In the genomic region with DNA sequence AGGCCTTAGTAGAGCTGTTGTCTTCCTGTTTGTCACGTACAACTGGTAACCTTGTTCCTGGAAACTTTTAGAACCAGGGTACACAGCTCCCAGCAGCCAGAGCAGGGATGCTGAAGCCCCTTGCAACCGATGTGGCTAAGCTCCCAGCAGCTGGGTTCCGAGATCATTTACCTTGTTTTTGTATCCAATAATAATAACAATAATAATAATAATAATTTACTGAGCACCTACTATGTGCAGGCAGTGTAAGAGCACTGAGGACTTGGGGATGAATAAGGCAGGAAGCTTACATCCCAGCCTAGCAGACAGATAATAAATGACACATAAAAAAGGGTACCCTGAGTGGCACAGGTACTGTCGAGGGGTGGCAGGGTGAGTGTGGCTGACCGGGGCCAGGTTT, we compare ENCODE assay signal across 21 mouse cellular contexts. TPM values are rescaled to one million over a fixed set of nuclear protein-coding genes. Genes with fewer than 3 reads are reported as not detected.
DNase-seq lines count a peak whose midpoint lies in the region; ATAC-seq and TF ChIP-seq lines count a peak whose summit lies in the region.
"Had no signal": no experiment of that assay in that cellular context is flagged by ENCODE, and none has a peak within 500 bp of the region (broad histone marks: within the 10 kb centered on the region; RNA-seq: fewer than 3 reads in every experiment).

No protein-coding gene starts in this region.

- no peak for DNase-seq in hindbrain, embryonic 10.5 days (ENCODE audit: low spot score)
- DNase-seq in hindbrain, postnatal 0 days (ENCODE audit: low spot score), result no peak
- no peak for DNase-seq in midbrain, embryonic 14.5 days
- no peak for DNase-seq in left cerebral cortex, postnatal 14 days (ENCODE audit: low spot score in 2 of 2)
- no peak for DNase-seq in layer of hippocampus, postnatal 36 days
- DNase-seq: adrenal gland, postnatal 14 days; cerebellum, adult 11-12 months; kidney, adult 8-10 months; kidney, postnatal 4 days; lung, adult 2 months; thymus, postnatal 14 days had no signal

- peak overlapping the region; percentile 78 for H3K27ac ChIP-seq in hindbrain, embryonic 10.5 days
- H3K27ac ChIP-seq in hindbrain, embryonic 16.5 days (ENCODE audit: low read depth, low read length), result no peak overlapping the region
- H3K27ac ChIP-seq in midbrain, embryonic 12.5 days (replicated peaks), result 0 out of 2 replicates have a peak overlapping the region, but pooled peaks have one; percentile 78
- no peak overlapping the region for H3K27ac ChIP-seq in midbrain, embryonic 16.5 days (ENCODE audit: low read length)
- peak overlapping the region; percentile 41 for H3K27ac ChIP-seq in hindbrain, postnatal 0 days
- peak overlapping the region; percentile 79 for H3K27ac ChIP-seq in midbrain, embryonic 14.5 days (replicated peaks; ENCODE audit: low read depth, low read length)

- no peak overlapping the region for H3K9ac ChIP-seq in hindbrain, embryonic 16.5 days (ENCODE audit: low read depth, low read length)
- no peak overlapping the region for H3K9ac ChIP-seq in midbrain, embryonic 12.5 days (replicated peaks)
- no peak overlapping the region for H3K9ac ChIP-seq in midbrain, embryonic 16.5 days (ENCODE audit: low read depth, low read length)
- no peak overlapping the region for H3K9ac ChIP-seq in hindbrain, postnatal 0 days (replicated peaks; ENCODE audit: low read length)
- no peak overlapping the region for H3K9ac ChIP-seq in midbrain, embryonic 14.5 days (replicated peaks; ENCODE audit: low read length)
- H3K9ac ChIP-seq: forebrain, embryonic 13.5 days; stomach, embryonic 15.5 days had no signal

- no peak overlapping the region for H3K4me3 ChIP-seq in hindbrain, embryonic 10.5 days
- H3K4me3 ChIP-seq in hindbrain, embryonic 16.5 days (ENCODE audit: low read length), result no peak overlapping the region
- no peak overlapping the region for H3K4me3 ChIP-seq in midbrain, embryonic 12.5 days
- no peak overlapping the region for H3K4me3 ChIP-seq in midbrain, embryonic 16.5 days (ENCODE audit: low read depth, low read length)
- H3K4me3 ChIP-seq in hindbrain, postnatal 0 days (ENCODE audit: low read length), result no peak overlapping the region
- no peak overlapping the region for H3K4me3 ChIP-seq in midbrain, embryonic 14.5 days (replicated peaks; ENCODE audit: low read depth, low read length)
- H3K4me3 ChIP-seq: embryonic facial prominence, embryonic 10.5 days; forebrain, embryonic 13.5 days; myocyte; stomach, embryonic 15.5 days had no signal

- H3K9me3 ChIP-seq in hindbrain, embryonic 10.5 days, result 0 out of 2 replicates have a peak, but pooled peaks cover 1% of the 10 kb centered on the region
- H3K9me3 ChIP-seq in hindbrain, embryonic 16.5 days (ENCODE audit: control insufficient read depth, low read length), result no peaks in the 10 kb centered on the region
- H3K9me3 ChIP-seq in midbrain, embryonic 12.5 days, result 0 out of 2 replicates have a peak, but pooled peaks cover 2% of the 10 kb centered on the region
- no peaks in the 10 kb centered on the region for H3K9me3 ChIP-seq in midbrain, embryonic 16.5 days (replicated peaks; ENCODE audit: control insufficient read depth, low read length, poor library complexity, severe bottlenecking)
- no peaks in the 10 kb centered on the region for H3K9me3 ChIP-seq in hindbrain, postnatal 0 days (ENCODE audit: low read length)
- H3K9me3 ChIP-seq in midbrain, embryonic 14.5 days (ENCODE audit: control insufficient read depth, low read length), result no peaks in the 10 kb centered on the region
- H3K9me3 ChIP-seq: embryonic facial prominence, embryonic 10.5 days; forebrain, embryonic 13.5 days; stomach, embryonic 15.5 days had no signal

- H3K27me3 ChIP-seq in hindbrain, embryonic 10.5 days (ENCODE audit: insufficient read depth, poor library complexity, severe bottlenecking), result no peaks in the 10 kb centered on the region
- H3K27me3 ChIP-seq in hindbrain, embryonic 16.5 days (replicated peaks; ENCODE audit: control insufficient read depth, insufficient read depth, low read length), result no peaks in the 10 kb centered on the region
- H3K27me3 ChIP-seq in midbrain, embryonic 12.5 days, result peaks cover 5% of the 10 kb centered on the region; the same call in 1 of the 2 replicates
- H3K27me3 ChIP-seq in midbrain, embryonic 16.5 days (ENCODE audit: control insufficient read depth, insufficient read depth, low read depth, low read length), result no peaks in the 10 kb centered on the region
- no peaks in the 10 kb centered on the region for H3K27me3 ChIP-seq in hindbrain, postnatal 0 days (ENCODE audit: insufficient read depth, low read length)
- H3K27me3 ChIP-seq in midbrain, embryonic 14.5 days (ENCODE audit: control insufficient read depth, insufficient read depth, low read length), result no peaks in the 10 kb centered on the region
- H3K27me3 ChIP-seq: forebrain, embryonic 13.5 days; stomach, embryonic 15.5 days had no signal

- WGBS in hindbrain, embryonic 10.5 days, result 90% methylated on average over 5 of the region's 5 CpGs
- 84% methylated on average over 5 of the region's 5 CpGs for WGBS in hindbrain, embryonic 16.5 days
- 89% methylated on average over 5 of the region's 5 CpGs for WGBS in midbrain, embryonic 12.5 days
- 83% methylated on average over 5 of the region's 5 CpGs for WGBS in midbrain, embryonic 16.5 days
- WGBS in hindbrain, postnatal 0 days, result 85% methylated on average over 5 of the region's 5 CpGs
- 90% methylated on average over 5 of the region's 5 CpGs for WGBS in midbrain, embryonic 14.5 days

- no peak overlapping the region for H3K4me2 ChIP-seq in hindbrain, embryonic 16.5 days (ENCODE audit: low read length)
- H3K4me2 ChIP-seq in midbrain, embryonic 12.5 days (replicated peaks), result no peak overlapping the region
- H3K4me2 ChIP-seq in midbrain, embryonic 16.5 days (ENCODE audit: low read length), result no peak overlapping the region
- no peak overlapping the region for H3K4me2 ChIP-seq in hindbrain, postnatal 0 days (ENCODE audit: low read depth, low read length)
- H3K4me2 ChIP-seq in midbrain, embryonic 14.5 days (ENCODE audit: low read length), result no peak overlapping the region

- intact Hi-C loops in left cerebral cortex, postnatal 14 days (cut with DNase I), result no loop called here

- peaks cover 30% of the 10 kb centered on the region for H3K4me1 ChIP-seq in hindbrain, embryonic 10.5 days (replicated peaks)
- H3K4me1 ChIP-seq in hindbrain, embryonic 16.5 days (ENCODE audit: control insufficient read depth, insufficient read depth, low read depth, low read length), result peaks cover 27% of the 10 kb centered on the region
- peaks cover 24% of the 10 kb centered on the region for H3K4me1 ChIP-seq in midbrain, embryonic 12.5 days
- peaks cover 16% of the 10 kb centered on the region for H3K4me1 ChIP-seq in midbrain, embryonic 16.5 days (ENCODE audit: control insufficient read depth, insufficient read depth, low read length)
- peaks cover 13% of the 10 kb centered on the region for H3K4me1 ChIP-seq in hindbrain, postnatal 0 days (ENCODE audit: insufficient read depth, low read length)
- peaks cover 17% of the 10 kb centered on the region for H3K4me1 ChIP-seq in midbrain, embryonic 14.5 days (ENCODE audit: control insufficient read depth, insufficient read depth, low read length)

- no peak for ATAC-seq in hindbrain, embryonic 16.5 days
- ATAC-seq in midbrain, embryonic 12.5 days (ENCODE audit: low FRiP score, low read depth), result no peak
- no peak for ATAC-seq in midbrain, embryonic 16.5 days
- no peak for ATAC-seq in hindbrain, postnatal 0 days
- ATAC-seq in midbrain, embryonic 14.5 days (ENCODE audit: low FRiP score, low TSS enrichment), result no peak
- ATAC-seq: activated CD4-positive, CD25-positive, alpha-beta regulatory T cell, adult 4 months; Patski had no signal

- no peaks in the 10 kb centered on the region for H3K36me3 ChIP-seq in hindbrain, embryonic 10.5 days
- H3K36me3 ChIP-seq in hindbrain, embryonic 16.5 days (ENCODE audit: control insufficient read depth, insufficient read depth, low read length), result no peaks in the 10 kb centered on the region
- no peaks in the 10 kb centered on the region for H3K36me3 ChIP-seq in midbrain, embryonic 12.5 days
- no peaks in the 10 kb centered on the region for H3K36me3 ChIP-seq in midbrain, embryonic 16.5 days (ENCODE audit: control insufficient read depth, insufficient read depth, low read length)
- no peaks in the 10 kb centered on the region for H3K36me3 ChIP-seq in hindbrain, postnatal 0 days (ENCODE audit: insufficient read depth, low read length)
- H3K36me3 ChIP-seq in midbrain, embryonic 14.5 days (ENCODE audit: control insufficient read depth, insufficient read depth, low read length), result no peaks in the 10 kb centered on the region
- H3K36me3 ChIP-seq: embryonic facial prominence, embryonic 10.5 days; stomach, embryonic 15.5 days had no signal

- no peak for TF ChIP-seq CTCF in hindbrain, postnatal 0 days (IDR thresholded peaks at IDR 0.05; ENCODE audit: low read depth)

RNA-seq across cellular contexts. Expression of a gene that starts 42.4 kb away (rescaled TPM):
- 3.2 and 4.7 TPM in 2 replicates for polyA plus RNA-seq in hindbrain, embryonic 10.5 days (2016; fragmentation: Nextera tagmentation; extraction: Ambion mirVana)
- 16.9 and 20.3 TPM in 2 replicates for polyA plus RNA-seq in hindbrain, embryonic 16.5 days (2015; fragmentation: Nextera tagmentation; extraction: Ambion mirVana)
- polyA plus RNA-seq in midbrain, embryonic 12.5 days (2016; fragmentation: Nextera tagmentation; extraction: Ambion mirVana), result 4.4 and 5.5 TPM in 2 replicates
- polyA plus RNA-seq in midbrain, embryonic 16.5 days (2015; fragmentation: Nextera tagmentation; extraction: Ambion mirVana), result 9.8 and 12.5 TPM in 2 replicates
- total RNA-seq in hindbrain, postnatal 0 days (2014; rRNA removed), result 63.4 and 65.0 TPM in 2 replicates
- 20.8 and 22.0 TPM in 2 replicates for polyA plus RNA-seq in hindbrain, postnatal 0 days (2015; fragmentation: Nextera tagmentation; extraction: Ambion mirVana)
- 9.6 and 10.3 TPM in 2 replicates for polyA plus RNA-seq in midbrain, embryonic 14.5 days (2014; fragmentation: Nextera tagmentation; extraction: Ambion mirVana)
- total RNA-seq in left cerebral cortex, postnatal 14 days (2021), result 10 to 100 TPM; 51.7 to 54.5 TPM
- 10 to 100 TPM; 12.6 to 12.7 TPM for total RNA-seq in layer of hippocampus, postnatal 36 days (2021)
- total RNA-seq: megakaryocyte, adult 5-6 weeks had no signal
- polyA plus RNA-seq: activated CD4-positive, CD25-positive, alpha-beta regulatory T cell, adult 4 months; myocyte; Patski had no signal

Comparison
In these comparisons a context has a peak if more than half of its experiments do, and no peak if none do; other contexts are left out.
1. H3K27ac ChIP-seq: peak in hindbrain, embryonic 10.5 days (single experiment), midbrain, embryonic 12.5 days (single experiment), hindbrain, postnatal 0 days (single experiment) and midbrain, embryonic 14.5 days (single experiment); none in hindbrain, embryonic 16.5 days (single experiment) and midbrain, embryonic 16.5 days (single experiment).